Mouse (Mus musculus) kidney, adult 9 months (tissue): ENCODE measurements around the gene Crp.
A peak's percentile ranks its signal among the peaks of the same experiment; 100 is the strongest.

Experiments used
- DNase-seq: peaks from one replicate; pipeline ENCODE4 v3.0.0; 2022

The Crp gene

GRCm38 (mm10) chr1:172751241-172751640 lies 53.4 kb downstream of the Crp start:
- DNase-seq: no peak

- no peak for DNase-seq
These were observed 57.3 kb downstream of the Crp start for GRCm38 (mm10) chr1:172755151-172755550.

- DNase-seq: no peak
These were observed 61.7 kb downstream of the Crp start for GRCm38 (mm10) chr1:172759525-172759924.

GRCm38 (mm10) chr1:172779195-172779594 lies 81.3 kb downstream of the Crp start:
- no peak for DNase-seq

GRCm38 (mm10) chr1:172785322-172785721 lies 87.5 kb downstream of the Crp start:
- DNase-seq: no peak

- peak; percentile 49 for DNase-seq
These were observed 88.0 kb downstream of the Crp start for GRCm38 (mm10) chr1:172785886-172786285.

- no peak for DNase-seq
These were observed 131.1 kb downstream of the Crp start for GRCm38 (mm10) chr1:172828975-172829374.

GRCm38 (mm10) chr1:172847044-172847761 lies 149.3 kb downstream of the Crp start:
- no peak for DNase-seq

- no peak for DNase-seq
These were observed 150.3 kb downstream of the Crp start for GRCm38 (mm10) chr1:172848171-172848570.

- no peak for DNase-seq
These were observed 177.4 kb downstream of the Crp start for GRCm38 (mm10) chr1:172875265-172875664.

- no peak for DNase-seq
These were observed 178.8 kb downstream of the Crp start for GRCm38 (mm10) chr1:172876675-172877074.
